Mouse (Mus musculus) embryo, embryonic 9.5 days (tissue): ENCODE results near the gene Kcnk5.
A peak's percentile ranks its signal among the peaks of the same experiment; 100 is the strongest.

Experiments
- DNase-seq: peaks from one replicate; pipeline ENCODE4 v3.0.0-alpha.2; 2017; ENCODE audit errors: extremely low spot score

Kcnk5 gene

GRCm38 (mm10) chr14:20181466-20181921, at the start of gene Kcnk5:
Gene Kcnk5, minus strand, starts transcription at chr14:20181809.
- peak; percentile 95 for DNase-seq

DNA sequence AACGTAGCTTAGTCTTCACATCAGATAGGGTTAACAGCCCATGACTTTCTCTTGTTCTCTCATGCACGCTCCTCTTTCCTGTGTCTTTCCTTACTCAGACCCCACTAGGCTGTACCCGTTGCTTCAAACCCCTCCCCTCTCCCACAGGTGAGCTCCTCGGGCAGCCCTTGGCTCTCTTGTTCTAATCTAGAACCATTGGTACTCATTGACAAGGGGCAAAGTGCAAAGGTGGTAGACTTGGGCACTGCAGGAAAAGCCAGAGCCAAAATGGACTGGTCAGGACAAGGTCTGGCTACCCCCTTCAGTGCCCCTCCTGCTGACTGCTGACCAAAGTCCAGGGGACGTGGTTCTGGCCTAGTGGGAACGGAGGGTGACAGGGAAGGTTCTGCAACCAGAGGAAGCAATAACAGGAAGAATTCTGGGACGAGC, 48.5 kb upstream of the Kcnk5 start:
- no peak for DNase-seq

DNA sequence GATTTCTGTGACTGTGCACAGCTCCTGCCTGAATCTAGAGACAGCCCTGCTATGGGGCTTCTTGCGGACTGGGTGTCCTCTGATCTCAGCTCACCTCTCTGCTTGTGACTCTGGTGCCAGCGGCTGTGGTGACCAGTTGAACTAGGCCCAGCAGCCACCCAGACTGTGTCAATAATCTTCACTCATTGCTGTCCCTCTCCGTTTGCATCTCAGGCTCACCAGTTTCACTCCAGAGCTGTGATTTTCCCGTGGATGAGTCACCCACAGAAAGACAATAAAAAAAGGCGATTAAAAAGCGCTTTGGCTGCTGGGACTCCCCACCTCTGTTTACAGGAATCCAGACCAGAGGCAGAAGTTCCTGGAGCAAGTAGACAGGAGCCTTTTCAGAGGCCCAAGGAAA, 47.8 kb upstream of the Kcnk5 start:
- no peak for DNase-seq

GRCm38 (mm10) chr14:20228336-20228735, 46.7 kb upstream of the Kcnk5 start:
- no peak for DNase-seq

- DNase-seq, result no peak
Observed at GRCm38 (mm10) chr14:20226982-20227381, 45.4 kb upstream of the Kcnk5 start.

GRCm38 (mm10) chr14:20226488-20226887, 44.9 kb upstream of the Kcnk5 start:
- DNase-seq, result no peak

- peak; percentile 38 for DNase-seq
Observed at GRCm38 (mm10) chr14:20225525-20225924, 43.9 kb upstream of the Kcnk5 start.

- no peak for DNase-seq
Observed at GRCm38 (mm10) chr14:20224576-20225218, 43.1 kb upstream of the Kcnk5 start.

- no peak for DNase-seq
Observed at GRCm38 (mm10) chr14:20224163-20224562, 42.6 kb upstream of the Kcnk5 start.

- no peak for DNase-seq
Observed at GRCm38 (mm10) chr14:20223253-20223652, 41.6 kb upstream of the Kcnk5 start.

DNA sequence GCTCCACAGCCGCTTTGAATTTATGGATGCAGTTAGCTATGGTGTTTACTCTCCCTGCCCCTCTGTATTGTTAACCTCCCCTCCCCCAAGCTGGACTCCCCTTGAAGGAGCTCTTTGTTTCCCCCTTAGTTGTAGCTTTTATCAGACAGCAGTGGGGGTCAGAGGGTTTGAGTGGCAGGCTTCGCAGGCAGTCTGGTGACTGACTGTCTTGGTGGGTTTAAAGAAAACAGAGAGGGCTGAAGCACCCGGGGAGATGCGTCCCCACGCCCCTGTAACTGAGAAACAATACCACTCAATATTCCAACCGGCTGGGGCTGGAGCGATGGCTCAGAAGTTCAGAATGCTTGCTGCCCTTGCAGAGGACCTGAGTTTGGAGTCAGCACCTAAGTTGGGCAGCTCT, 39.5 kb upstream of the Kcnk5 start:
- no peak for DNase-seq

GRCm38 (mm10) chr14:20219849-20220248, 38.2 kb upstream of the Kcnk5 start:
- no peak for DNase-seq

DNA sequence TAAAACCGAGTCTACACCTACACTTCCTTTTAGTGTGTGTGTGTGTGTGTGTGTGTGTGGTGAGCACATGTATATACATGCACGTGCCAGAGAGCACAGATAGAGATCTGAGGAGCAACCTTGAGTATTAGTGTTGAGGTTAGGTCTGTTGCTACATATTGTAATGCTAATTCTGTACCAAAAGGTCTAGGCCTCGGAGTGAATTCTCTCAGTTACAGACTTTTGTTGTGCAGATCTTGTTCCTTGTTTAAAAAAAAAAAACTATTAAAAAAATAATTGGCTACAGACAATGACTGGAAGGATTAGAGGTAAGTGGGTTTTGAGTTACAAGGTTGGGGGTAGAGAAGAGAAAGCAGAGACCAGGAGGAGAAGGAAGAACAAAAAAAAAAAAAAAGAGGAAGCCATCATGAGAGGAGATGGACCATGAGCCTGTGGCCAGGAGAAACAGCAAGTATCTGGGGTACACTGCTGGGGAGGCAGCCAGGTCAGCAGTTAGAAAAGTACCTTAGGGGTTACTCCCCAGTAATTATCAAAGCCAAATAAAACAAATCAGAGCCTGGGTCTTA, 35.8 kb upstream of the Kcnk5 start:
- DNase-seq, result no peak

GRCm38 (mm10) chr14:20216561-20217298, 35.1 kb upstream of the Kcnk5 start:
- no peak for DNase-seq

GRCm38 (mm10) chr14:20215826-20216225, 34.2 kb upstream of the Kcnk5 start:
- no peak for DNase-seq

DNA sequence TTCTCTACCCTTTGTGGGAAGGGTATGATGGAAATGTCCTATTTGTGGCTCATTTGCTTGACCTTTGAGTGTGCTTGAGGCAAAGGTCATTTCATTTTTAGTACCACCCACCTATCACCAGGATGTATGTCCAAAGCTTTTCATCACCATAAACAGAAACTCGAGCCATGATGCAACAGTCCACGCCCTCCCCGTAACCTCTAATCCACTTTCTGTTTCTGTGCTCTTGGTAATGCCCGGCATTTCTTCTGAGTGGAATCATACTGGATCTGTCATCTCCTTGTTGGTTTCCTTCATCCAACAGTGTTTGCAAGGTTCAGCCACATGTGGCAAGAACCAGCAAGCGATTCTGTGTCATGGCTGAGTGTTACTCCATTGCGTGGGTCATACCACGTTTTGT, 32.5 kb upstream of the Kcnk5 start:
- DNase-seq, result no peak

GRCm38 (mm10) chr14:20211754-20212601, 30.4 kb upstream of the Kcnk5 start:
- DNase-seq, result no peak

GRCm38 (mm10) chr14:20209926-20210325, 28.3 kb upstream of the Kcnk5 start:
- no peak for DNase-seq

DNA sequence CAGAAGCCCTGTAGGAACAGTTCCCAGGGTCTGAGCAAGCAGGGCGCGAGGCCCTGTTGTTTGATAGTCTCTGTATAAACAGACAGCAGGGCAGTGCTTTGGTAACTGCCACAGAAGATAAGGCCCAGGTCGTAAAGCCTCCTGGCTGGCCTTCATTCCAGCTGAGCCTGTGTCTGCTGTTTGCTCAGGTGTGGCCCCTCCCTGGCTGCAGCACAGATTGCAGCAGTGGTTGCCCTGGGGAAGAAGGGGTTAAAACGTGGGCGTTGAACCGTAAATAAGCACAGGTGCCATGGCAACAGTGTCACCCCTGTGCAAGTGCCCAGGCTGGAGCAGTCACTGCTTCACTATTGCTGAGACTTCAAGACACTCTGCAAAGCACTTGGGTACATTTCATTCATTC, 26.8 kb upstream of the Kcnk5 start:
- DNase-seq, result peak; percentile 49

DNA sequence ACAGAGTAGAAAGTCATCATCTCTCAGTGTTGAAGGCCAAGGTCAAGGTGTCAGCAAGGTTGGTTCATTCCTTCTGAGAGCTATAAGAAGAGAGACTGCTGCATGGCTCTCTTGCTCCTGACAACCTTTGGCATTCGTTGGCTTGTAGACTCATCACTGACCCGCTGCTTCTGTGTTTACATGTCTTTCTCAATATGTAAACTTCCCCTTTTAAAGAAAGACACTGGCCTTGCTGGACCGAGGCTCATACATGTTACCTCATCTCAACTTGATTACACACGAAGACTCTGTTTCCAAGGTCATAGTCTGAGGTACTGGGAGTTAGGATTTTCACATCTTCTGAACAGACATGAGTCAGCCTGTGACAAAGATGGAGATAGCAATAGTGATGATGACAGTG, 24.1 kb upstream of the Kcnk5 start:
- no peak for DNase-seq

DNA sequence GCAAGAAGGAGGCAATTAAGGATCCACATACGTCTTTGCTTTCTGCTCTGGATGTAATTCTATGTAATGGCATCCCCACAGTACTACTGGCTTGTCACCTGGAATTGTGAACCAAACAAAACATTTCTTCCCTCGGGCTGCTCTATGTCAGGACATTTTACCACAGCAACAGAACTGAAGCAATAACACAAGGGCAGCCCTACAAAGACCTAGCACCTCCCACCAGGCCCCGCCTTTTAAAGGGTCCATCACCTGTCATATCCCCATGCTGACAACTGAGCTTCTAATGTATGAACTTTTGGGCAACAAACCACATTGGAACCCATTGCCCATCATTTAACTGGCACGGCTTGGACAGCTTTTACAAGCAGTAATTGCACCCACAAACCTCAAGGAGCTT, 21.7 kb upstream of the Kcnk5 start:
- no peak for DNase-seq

DNA sequence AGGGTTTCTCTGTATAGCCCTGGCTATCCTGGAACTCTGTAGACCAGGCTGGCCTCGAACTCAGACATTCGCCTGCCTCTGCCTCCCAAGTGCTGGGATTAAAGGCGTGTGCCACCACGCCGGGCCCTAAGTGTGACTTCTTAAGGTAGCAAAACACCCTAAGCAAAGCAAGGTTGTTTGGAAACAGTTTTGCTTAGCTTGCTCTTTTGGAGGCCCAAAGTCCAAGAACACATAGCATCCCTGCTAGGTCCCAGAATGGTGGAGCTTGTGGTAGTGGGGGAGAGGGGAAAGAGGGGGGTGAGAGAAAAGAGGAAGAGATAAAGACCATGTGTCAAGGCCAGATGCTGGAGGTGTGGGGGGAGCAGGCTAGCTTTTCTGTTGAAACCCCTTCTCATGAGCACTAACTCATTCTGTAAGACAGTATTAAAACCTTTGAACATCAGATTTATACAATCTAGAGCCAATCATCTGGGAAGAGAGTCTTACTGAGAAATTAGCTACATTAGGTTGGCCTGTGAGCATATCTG, 21.1 kb upstream of the Kcnk5 start:
- DNase-seq, result no peak
